Mouse (Mus musculus): ENCODE results near the gene Iqsec2.

- no peak for TF ChIP-seq CTCF (IDR thresholded peaks at IDR 0.05; ENCODE audit: low read depth)
- no peak for TF ChIP-seq EP300 (IDR thresholded peaks at IDR 0.05; ENCODE audit: low read depth)
Observed at GRCm38 (mm10) chrX:152218529-152218928, 74.5 kb downstream of the Iqsec2 start.

Measured in liver, postnatal 0 days (tissue).